Mouse (Mus musculus) heart, adult 2 months (tissue): ENCODE results near the gene Rtn2. TPM values are rescaled to one million over a fixed set of nuclear protein-coding genes. Genes with fewer than 3 reads are reported as not detected.
A peak's percentile ranks its signal among the peaks of the same experiment; 100 is the strongest.

Experiments
- DNase-seq, 2 experiments: peaks; one replicate each; pipeline ENCODE4 v3.0.0; 2021
- H3K27ac ChIP-seq: fragments of 200-600 bp; 2 replicates; pipeline ENCODE4 v1.8.1; 2022
- H3K27me3 ChIP-seq: fragments of 200-500 bp; 2 replicates; pipeline ENCODE4 v1.6.1; 2012; ENCODE audit warnings: mild to moderate bottlenecking, low read length, inconsistent platforms, mixed read lengths; ENCODE audit not compliant: control insufficient read depth, insufficient read depth
- H3K36me3 ChIP-seq: fragments of 200-500 bp; 2 replicates; pipeline ENCODE4 v1.6.1; 2012; ENCODE audit warnings: low read length, inconsistent platforms; ENCODE audit not compliant: control insufficient read depth, insufficient read depth
- H3K4me1 ChIP-seq: fragments of 200-500 bp; 2 replicates; pipeline ENCODE4 v1.6.1; 2011; ENCODE audit warnings: low read length; ENCODE audit not compliant: control insufficient read depth, insufficient read depth
- H3K4me3 ChIP-seq: fragments of 200-600 bp; 2 replicates; pipeline ENCODE4 v1.8.1; 2022
- H3K79me2 ChIP-seq: fragments of 200-500 bp; replicated peaks from 2 replicates; pipeline ENCODE4 v1.6.1; 2012; ENCODE audit warnings: mild to moderate bottlenecking, inconsistent platforms, low read length, moderate library complexity, mixed read lengths; ENCODE audit not compliant: control insufficient read depth, insufficient read depth
- H3K9ac ChIP-seq: fragments of 200-500 bp; 2 replicates; pipeline ENCODE4 v1.6.1; 2012; ENCODE audit warnings: low read depth, mild to moderate bottlenecking, control low read depth, inconsistent platforms, low read length, mixed read lengths
- CTCF ChIP-seq: fragments of 200-600 bp; IDR thresholded peaks from 2 replicates; pipeline ENCODE4 v1.8.1; 2022; ENCODE audit warnings: antibody characterized with exemption, mild to moderate bottlenecking, moderate library complexity
- EP300 ChIP-seq: fragments of 200-500 bp; IDR thresholded peaks from 2 replicates; pipeline ENCODE4 v1.6.1; 2011; ENCODE audit warnings: low read depth, low read length, control low read depth; ENCODE audit not compliant: insufficient read depth
- POLR2A ChIP-seq: fragments of 200-500 bp; IDR thresholded peaks from 2 replicates; pipeline ENCODE4 v1.6.1; 2011; ENCODE audit warnings: mild to moderate bottlenecking, low read depth, low read length, control low read depth; ENCODE audit not compliant: insufficient read depth
- WGBS: fragments of 180-500 bp; shearing (Covaris S2); methylation state at CpG from one replicate; pipeline ENCODE4 v1.1.7; 2018; 5-methylcytosine and 5-hydroxymethylcytosine counted together
- intact Hi-C: fragments of 180-260 bp; cut with DNase I; formaldehyde crosslinking; loops from one replicate; pipeline ENCODE4 v1.15.1; 2025
- polyA plus RNA-seq: library from polyadenylated mRNA; depleted of rRNA; stranded (reverse); fragments of >200 nt; gene quantifications from 2 replicates; pipeline ENCODE4 v1.2.3, GENCODE M21; 2012
- total RNA-seq, 2 experiments: library from RNA; stranded (reverse); gene quantifications; 2 replicates each; pipeline ENCODE4 v1.2.3; 2021

Gene Rtn2
- total and polyA plus RNA-seq, 3 experiments = 114 to 273 (median 136) TPM

DNA sequence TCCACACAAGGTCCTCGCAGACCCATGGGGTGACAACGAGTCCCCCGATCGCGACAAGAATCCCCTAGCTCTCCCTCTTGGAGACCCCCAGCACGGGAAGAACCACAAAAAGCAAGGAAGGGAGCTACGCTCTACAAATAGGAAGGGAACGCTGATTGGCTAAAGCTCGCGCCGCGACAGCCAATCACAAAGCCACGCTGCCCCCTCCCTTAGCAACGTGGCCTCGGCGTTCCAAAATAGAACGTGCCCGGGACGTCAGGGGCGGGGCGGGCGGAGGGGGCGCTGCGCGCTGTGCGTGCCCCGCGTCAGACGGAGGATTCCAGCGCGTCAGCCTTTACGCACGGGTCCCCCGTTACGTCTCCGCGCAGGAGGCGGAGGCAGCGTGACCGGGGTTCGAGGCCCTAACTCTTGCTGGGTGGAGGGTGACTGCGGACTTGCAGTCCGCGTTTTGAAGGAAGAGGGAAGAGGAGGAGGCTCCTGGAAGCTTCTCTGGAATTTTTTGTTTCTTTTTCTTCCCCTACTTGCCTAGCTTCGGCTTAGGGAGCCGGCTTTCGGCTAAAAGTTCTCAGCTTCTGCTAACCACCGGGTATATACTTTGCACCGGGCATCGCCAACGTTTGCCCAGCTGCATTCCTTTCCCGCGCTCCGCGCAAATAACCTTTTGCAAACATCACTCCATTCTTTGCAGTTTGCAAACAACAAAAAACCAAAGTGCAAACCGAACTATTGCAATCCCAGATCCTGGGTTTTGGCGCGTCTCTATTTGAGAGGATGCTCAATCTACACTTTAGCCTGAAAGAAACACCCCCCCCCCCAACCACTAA is 26.2 kb downstream of the Rtn2 start:
- intact Hi-C loops = no loop called here
- TF ChIP-seq POLR2A (peak; percentile 86; the same call in 1 of the 2 replicates), CTCF (peak; percentile 50), EP300 (peak; percentile 56; the same call in 1 of the 2 replicates)
- peak; percentile 97 for DNase-seq
- peak overlapping the region; percentile 95 for H3K27ac ChIP-seq
- peak overlapping the region; percentile 70 for H3K9ac ChIP-seq
- 0 out of 2 replicates have a peak, but pooled peaks cover 1% of the 10 kb centered on the region for H3K4me1 ChIP-seq
- no peaks in the 10 kb centered on the region for H3K36me3 ChIP-seq
- WGBS = under 1% methylated on average over 58 of the region's 58 CpGs
- H3K79me2 ChIP-seq = no peaks in the 10 kb centered on the region
- no peaks in the 10 kb centered on the region for H3K27me3 ChIP-seq
- H3K4me3 ChIP-seq = peak overlapping the region; percentile 84

DNA sequence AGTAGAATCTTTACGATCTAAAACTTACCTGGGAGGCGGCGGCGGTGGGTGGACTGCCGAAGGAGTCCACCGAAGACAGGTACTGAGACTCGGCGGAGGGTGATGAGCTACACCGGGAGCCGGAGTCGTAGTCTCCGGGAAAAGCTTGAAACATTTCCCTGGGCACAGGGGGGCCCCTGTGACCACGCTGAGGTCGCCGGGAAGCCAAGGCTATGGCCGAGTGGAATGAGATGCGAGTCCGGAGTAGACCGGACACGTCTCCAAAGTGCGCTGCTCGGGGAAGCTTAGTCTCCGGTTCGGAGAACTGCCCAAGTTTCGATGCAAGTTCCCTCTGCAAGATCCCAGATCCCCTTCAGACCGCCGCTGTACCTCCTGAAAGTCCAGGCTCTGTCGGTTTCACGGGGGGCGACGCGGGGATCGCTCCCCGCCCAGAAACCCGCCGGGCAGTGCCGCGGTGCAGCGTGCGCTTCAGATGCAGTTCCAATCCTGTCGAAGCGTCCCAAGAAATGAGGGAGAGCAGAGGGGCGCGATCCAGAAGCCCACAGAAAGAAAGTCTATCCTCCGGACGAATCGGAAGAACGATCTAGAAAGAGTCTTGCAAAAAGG is 27.0 kb downstream of the Rtn2 start:
- intact Hi-C loops = no loop called here
- 0 out of 2 replicates have a peak, but pooled peaks cover 1% of the 10 kb centered on the region for H3K4me1 ChIP-seq
- peak in 1 of 2 experiments; percentile 24 for DNase-seq
- H3K27ac ChIP-seq = peak overlapping the region; percentile 86
- peak overlapping the region; percentile 43 for H3K9ac ChIP-seq
- TF ChIP-seq POLR2A (no peak), EP300 (no peak), CTCF (no peak)
- WGBS = under 1% methylated on average over 48 of the region's 48 CpGs
- H3K27me3 ChIP-seq = no peaks in the 10 kb centered on the region
- H3K79me2 ChIP-seq = no peaks in the 10 kb centered on the region
- no peaks in the 10 kb centered on the region for H3K36me3 ChIP-seq
- peak overlapping the region; percentile 84 for H3K4me3 ChIP-seq

DNA sequence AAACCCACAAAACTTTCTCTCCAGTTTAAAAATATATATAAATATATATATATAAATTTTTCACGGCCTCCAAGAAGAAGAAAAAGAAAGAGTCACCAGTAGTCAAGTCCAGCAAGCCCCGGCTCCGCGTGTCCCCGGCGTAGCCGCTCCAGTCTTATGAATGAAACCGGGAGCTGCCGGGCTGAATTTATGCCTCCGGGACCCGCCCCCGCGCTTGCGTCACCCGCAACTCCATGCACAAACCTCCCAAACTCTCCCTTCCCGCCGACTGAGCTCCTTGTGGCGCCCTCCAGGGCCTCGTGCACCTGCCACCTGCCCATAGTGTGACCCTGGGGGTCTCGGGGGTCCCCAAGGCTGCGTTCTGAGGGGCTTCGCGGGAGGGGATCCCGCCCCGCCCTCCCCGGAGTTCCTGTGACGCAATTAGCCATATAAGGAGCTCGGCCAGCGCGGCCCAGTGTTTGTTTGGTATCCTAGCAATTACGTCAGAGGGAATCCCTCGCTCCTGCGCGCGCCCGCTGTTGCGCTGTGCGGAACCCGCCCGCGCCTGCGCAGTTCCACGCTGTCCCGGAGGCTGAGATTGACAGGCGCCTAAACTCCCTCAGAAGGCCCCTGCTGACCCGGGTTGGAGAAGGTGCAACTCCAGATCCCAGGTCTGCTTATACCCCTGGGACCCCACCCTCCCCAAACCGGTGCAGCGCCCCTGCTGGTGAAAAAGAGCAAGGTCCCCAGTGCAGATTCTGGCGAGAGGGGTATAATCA is 27.6 kb downstream of the Rtn2 start, which contains the start of gene Fosb:
Fosb (minus strand) TSS at position 168 of the 758 bp plus-strand sequence.
- Histone ChIP-seq H3K27me3 (no peaks in the 10 kb centered on the region), H3K9ac (peak within 1 kb of the TSS; percentile 51), H3K4me1 (0 out of 2 replicates have a peak, but pooled peaks cover 1% of the 10 kb centered on the region), H3K4me3 (peak within 1 kb of the TSS; percentile 84), H3K36me3 (no peaks in the 10 kb centered on the region), H3K79me2 (no peaks in the 10 kb centered on the region), H3K27ac (peak within 1 kb of the TSS; percentile 95)
- 0 out of 2 replicates have a peak, but pooled peaks have one; percentile 16 for TF ChIP-seq EP300
- TF ChIP-seq POLR2A = peak; percentile 61; the same call in 1 of the 2 replicates
- peak; percentile 65 for TF ChIP-seq CTCF
- intact Hi-C loops = no loop called here
- under 1% methylated on average over 49 of the region's 49 CpGs for WGBS
- peak; percentile 94 to 96 for DNase-seq

DNA sequence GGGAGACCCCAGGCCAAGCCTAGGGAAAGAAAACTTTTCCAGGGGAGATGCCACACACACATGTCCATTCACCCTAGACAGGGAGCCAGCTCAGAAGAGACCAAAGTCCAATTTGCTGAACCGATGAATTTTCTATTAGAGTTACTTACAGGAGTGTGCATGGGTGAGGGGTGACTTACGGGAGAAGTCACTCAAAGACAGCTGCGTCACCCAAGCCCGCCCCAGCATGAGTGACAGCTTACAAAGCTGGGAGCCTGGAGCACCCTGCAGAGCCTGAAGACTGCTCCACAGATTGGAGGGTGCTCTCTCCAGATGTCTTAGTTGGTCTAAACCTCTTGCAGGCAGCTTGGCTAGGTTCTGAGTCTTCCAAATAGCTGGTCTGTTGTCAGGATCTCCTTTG is 29.6 kb downstream of the Rtn2 start:
- intact Hi-C loops = no loop called here
- TF ChIP-seq CTCF = no peak
- no peak for TF ChIP-seq POLR2A
- no peak for TF ChIP-seq EP300
- Histone ChIP-seq H3K4me3 (no peak overlapping the region), H3K4me1 (peaks cover 7% of the 10 kb centered on the region), H3K79me2 (no peaks in the 10 kb centered on the region), H3K27me3 (no peaks in the 10 kb centered on the region), H3K36me3 (no peaks in the 10 kb centered on the region), H3K9ac (no peak overlapping the region), H3K27ac (no peak overlapping the region)
- DNase-seq = no peak
- WGBS = 44% methylated on average over 4 of the region's 4 CpGs

DNA sequence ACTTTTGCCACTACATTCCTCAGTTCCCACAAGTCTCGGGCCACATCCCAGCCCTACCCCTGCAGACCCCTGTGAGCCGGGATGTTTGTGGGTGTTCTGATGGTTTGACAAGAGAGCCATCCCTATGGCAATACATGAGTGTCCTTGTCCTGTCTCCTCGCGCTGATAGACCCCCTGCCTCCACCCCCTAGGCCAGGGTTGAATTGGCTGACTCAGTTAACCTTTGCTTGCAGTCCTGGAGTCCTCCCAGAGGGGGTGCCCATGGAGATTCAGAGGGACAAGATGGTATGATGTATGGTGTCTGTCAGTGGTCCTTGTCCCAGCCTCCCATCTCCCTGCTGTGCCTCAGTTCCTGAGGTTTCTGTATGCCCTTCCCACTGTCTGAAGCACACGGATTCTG is 31.6 kb downstream of the Rtn2 start:
- Histone ChIP-seq H3K4me3 (no peak overlapping the region), H3K27ac (no peak overlapping the region), H3K79me2 (no peaks in the 10 kb centered on the region), H3K27me3 (no peaks in the 10 kb centered on the region), H3K9ac (no peak overlapping the region), H3K4me1 (peaks cover 8% of the 10 kb centered on the region), H3K36me3 (no peaks in the 10 kb centered on the region)
- no peak for TF ChIP-seq CTCF
- no peak for TF ChIP-seq EP300
- TF ChIP-seq POLR2A = no peak
- no peak for DNase-seq
- intact Hi-C loops = loop anchor here (2.0 kb wide), 1 partner anchor 17 kb away; no protein-coding TSS in a partner anchor
- 50% methylated on average over 5 of the region's 5 CpGs for WGBS
